Mouse (Mus musculus): Measurements from ENCODE around the gene Rbfox2.

DNA sequence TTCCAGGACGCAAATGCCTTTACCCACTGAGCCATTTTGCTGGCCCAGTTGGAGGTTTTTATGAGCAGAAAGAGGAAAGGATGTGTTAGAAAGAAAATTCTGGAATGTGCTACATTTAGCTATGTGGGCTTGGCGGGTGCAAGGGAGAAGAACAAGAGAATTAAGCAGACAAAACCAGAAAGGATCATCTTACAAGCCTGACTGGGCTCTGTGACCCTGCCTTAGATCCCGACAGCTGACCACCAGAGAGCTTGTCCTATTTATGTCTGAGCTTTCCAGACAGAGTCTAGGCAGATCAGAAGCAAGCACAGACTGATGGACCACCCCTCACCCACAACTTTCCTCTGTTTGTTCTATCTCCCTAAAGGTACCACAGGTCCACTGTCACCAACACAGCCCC lies 275.5 kb downstream of the Rbfox2 start:
- TF ChIP-seq CTCF (IDR thresholded peaks at IDR 0.05; ENCODE audit: low read depth) = no peak
- no peak for TF ChIP-seq EP300 (optimal IDR thresholded peaks at IDR 0.05)
